Mouse (Mus musculus): ENCODE measurements around the gene Dkkl1. TPM values are rescaled to one million over a fixed set of nuclear protein-coding genes. Genes with fewer than 3 reads are reported as not detected.

Dkkl1 gene
- total and polyA plus RNA-seq, 3 experiments: 9.2 to 32.0 TPM; not detected in 1

DNA sequence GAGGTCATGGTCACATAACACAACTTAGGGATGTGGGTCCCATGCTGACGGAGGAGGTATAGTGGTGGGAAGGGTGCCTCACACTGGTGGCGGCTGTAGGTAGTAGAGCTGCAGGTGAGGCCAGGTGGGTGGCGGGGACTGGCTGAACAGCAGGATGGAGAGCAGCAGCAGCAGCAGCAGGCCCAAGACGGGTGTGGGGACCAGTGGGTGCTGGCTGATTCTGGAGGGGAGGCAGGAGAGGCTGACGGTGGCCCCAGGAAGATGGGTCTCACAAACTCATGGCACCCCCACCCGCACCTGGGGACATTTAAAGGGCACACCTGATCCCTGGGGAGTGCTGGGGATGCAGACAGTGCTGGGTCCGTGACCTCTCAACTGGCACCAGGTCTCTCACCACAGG lies 28.3 kb downstream of the Dkkl1 start:
- H3K4me3 ChIP-seq (ENCODE audit: control insufficient read depth in 1 of 2, insufficient read depth in 1 of 2, low read depth in 2 of 2, low read length in 2 of 2): no peak overlapping the region
- peaks cover 0 to 3% of the 10 kb centered on the region in 2 experiments; a peak in 2 of 4 replicates for H3K36me3 ChIP-seq (ENCODE audit: control insufficient read depth in 1 of 2, insufficient read depth in 2 of 2, low read length in 2 of 2)
- H3K27me3 ChIP-seq (ENCODE audit: control insufficient read depth in 1 of 2, insufficient read depth in 2 of 2, low read length in 2 of 2): no peaks in the 10 kb centered on the region
- H3K4me1 ChIP-seq (ENCODE audit: control insufficient read depth in 1 of 2, insufficient read depth in 2 of 2, low read length in 2 of 2): peaks cover 0 to 5% of the 10 kb centered on the region in 2 experiments; a peak in 2 of 4 replicates
- H3K79me2 ChIP-seq (ENCODE audit: control insufficient read depth, insufficient read depth, low read length, poor library complexity): no peaks in the 10 kb centered on the region
- TF ChIP-seq USF1 (IDR thresholded peaks at IDR 0.05; ENCODE audit: low read depth, low read length) (no peak), NRF1 (IDR thresholded peaks at IDR 0.05; ENCODE audit: insufficient read depth, low read depth, low read length, poor library complexity, severe bottlenecking) (no peak), MAZ (IDR thresholded peaks at IDR 0.05; ENCODE audit: low read depth, low read length) (no peak), ELF1 (IDR thresholded peaks at IDR 0.05; ENCODE audit: low read depth, low read length) (no peak), USF2 (IDR thresholded peaks at IDR 0.05; ENCODE audit: borderline replicate concordance in 1 of 2, insufficient read depth in 1 of 2, low read depth in 1 of 2, low read length in 2 of 2) (no peak)
- no peak overlapping the region for H3K9ac ChIP-seq (ENCODE audit: control insufficient read depth, low read depth, low read length, poor library complexity, severe bottlenecking)
- H3K9me3 ChIP-seq (replicated peaks; ENCODE audit: insufficient read depth, low read length): no peaks in the 10 kb centered on the region
- no peak for DNase-seq (ENCODE audit: low read depth, low spot score)
- no peak overlapping the region for H3K27ac ChIP-seq (ENCODE audit: control insufficient read depth, low read depth, low read length)

DNA sequence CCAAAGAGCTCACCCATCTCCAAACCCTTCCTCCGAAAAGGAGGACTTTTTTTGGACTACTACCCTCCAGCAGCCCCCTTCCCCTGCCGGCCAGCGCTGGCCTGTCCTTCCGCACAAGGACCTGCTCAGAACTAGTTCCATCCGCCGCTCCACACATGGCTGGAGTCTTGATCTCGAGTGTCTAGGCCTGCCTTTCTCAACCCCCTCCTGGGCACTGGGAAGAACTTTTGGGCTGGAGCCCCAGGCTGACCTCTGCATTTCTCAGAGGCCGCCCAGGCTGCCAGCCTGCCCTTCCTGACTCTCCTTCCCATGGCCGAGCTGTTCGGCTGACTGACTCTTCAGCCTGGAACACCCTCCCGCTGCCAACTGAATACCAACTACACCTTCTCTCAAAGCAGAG lies 29.3 kb downstream of the Dkkl1 start:
- Histone ChIP-seq H3K27me3 (ENCODE audit: control insufficient read depth in 1 of 2, insufficient read depth in 2 of 2, low read length in 2 of 2) (no peaks in the 10 kb centered on the region), H3K36me3 (ENCODE audit: control insufficient read depth in 1 of 2, insufficient read depth in 2 of 2, low read length in 2 of 2) (peaks cover 0 to 3% of the 10 kb centered on the region in 2 experiments; a peak in 2 of 4 replicates), H3K9me3 (replicated peaks; ENCODE audit: insufficient read depth, low read length) (no peaks in the 10 kb centered on the region), H3K9ac (ENCODE audit: control insufficient read depth, low read depth, low read length, poor library complexity, severe bottlenecking) (peak overlapping the region; percentile 74), H3K79me2 (ENCODE audit: control insufficient read depth, insufficient read depth, low read length, poor library complexity) (no peaks in the 10 kb centered on the region), H3K4me3 (ENCODE audit: control insufficient read depth in 1 of 2, insufficient read depth in 1 of 2, low read depth in 2 of 2, low read length in 2 of 2) (peak overlapping the region; percentile 36 to 48), H3K27ac (ENCODE audit: control insufficient read depth, low read depth, low read length) (no peak overlapping the region), H3K4me1 (ENCODE audit: control insufficient read depth in 1 of 2, insufficient read depth in 2 of 2, low read length in 2 of 2) (peaks cover 0 to 5% of the 10 kb centered on the region in 2 experiments; a peak in 2 of 4 replicates)
- DNase-seq (ENCODE audit: low read depth, low spot score): no peak
- TF ChIP-seq NELFE (IDR thresholded peaks at IDR 0.05; ENCODE audit: low read depth, low read length) (no peak), HCFC1 (IDR thresholded peaks at IDR 0.05; ENCODE audit: low read depth, low read length) (no peak), TAL1 (IDR thresholded peaks at IDR 0.05; ENCODE audit: low read length) (no peak), POLR2A (IDR thresholded peaks at IDR 0.05; ENCODE audit: control insufficient read depth in 1 of 2, insufficient read depth in 1 of 2, low read depth in 1 of 2, low read length in 2 of 2, poor library complexity in 1 of 2) (peak in 1 of 2 experiments; percentile 15; a peak in 1 of 4 replicates), JUND (IDR thresholded peaks at IDR 0.05; ENCODE audit: low read depth, low read length) (no peak)

GRCm38 (mm10) chr7:45182199-45182601 lies 29.7 kb downstream of the Dkkl1 start:
- H3K4me3 ChIP-seq (ENCODE audit: control insufficient read depth in 1 of 2, insufficient read depth in 1 of 2, low read depth in 2 of 2, low read length in 2 of 2): peak overlapping the region; percentile 53 to 54
- TF ChIP-seq CHD2 (IDR thresholded peaks at IDR 0.05; ENCODE audit: low read length) (no peak), MAFK (IDR thresholded peaks at IDR 0.05; ENCODE audit: borderline replicate concordance, low read depth, low read length) (no peak), TBP (IDR thresholded peaks at IDR 0.05; ENCODE audit: low read depth, low read length) (0 out of 2 replicates have a peak, but pooled peaks have one; percentile 46), UBTF (IDR thresholded peaks at IDR 0.05; ENCODE audit: borderline replicate concordance, insufficient read depth, low read depth, low read length) (no peak), USF2 (IDR thresholded peaks at IDR 0.05; ENCODE audit: borderline replicate concordance in 1 of 2, insufficient read depth in 1 of 2, low read depth in 1 of 2, low read length in 2 of 2) (no peak), MAX (IDR thresholded peaks at IDR 0.05; ENCODE audit: low read length) (peak; percentile 69), TCF12 (IDR thresholded peaks at IDR 0.05; ENCODE audit: low read depth, low read length) (peak; percentile 39), E2F4 (IDR thresholded peaks at IDR 0.05; ENCODE audit: borderline replicate concordance, low read depth, low read length) (peak; percentile 62; the same call in 1 of the 2 replicates), GATA1 (IDR thresholded peaks at IDR 0.05; ENCODE audit: low read depth, low read length) (no peak), POLR2AphosphoS2 (IDR thresholded peaks at IDR 0.05; ENCODE audit: low read length) (peak; percentile 54; the same call in 1 of the 2 replicates), EP300 (IDR thresholded peaks at IDR 0.05; ENCODE audit: low read depth in 1 of 2, low read length in 2 of 2) (no peak), CHD1 (IDR thresholded peaks at IDR 0.05; ENCODE audit: low read depth, low read length) (no peak), SIN3A (IDR thresholded peaks at IDR 0.05; ENCODE audit: low read length) (peak; percentile 69; the same call in 1 of the 2 replicates), RCOR1 (IDR thresholded peaks at IDR 0.05; ENCODE audit: low read depth, low read length) (no peak), MYC (IDR thresholded peaks at IDR 0.05; ENCODE audit: low read depth, low read length) (no peak), KAT2A (conservative IDR thresholded peaks at IDR 0.05; ENCODE audit: low read depth, low read length) (no peak), ZKSCAN1 (IDR thresholded peaks at IDR 0.05; ENCODE audit: low read depth, low read length) (no peak)

More at GRCm38 (mm10) chr7:45182199-45182601, 29.7 kb downstream of the Dkkl1 start:
- Histone ChIP-seq H3K9ac (ENCODE audit: control insufficient read depth, low read depth, low read length, poor library complexity, severe bottlenecking) (peak overlapping the region; percentile 74), H3K27me3 (ENCODE audit: control insufficient read depth in 1 of 2, insufficient read depth in 2 of 2, low read length in 2 of 2) (no peaks in the 10 kb centered on the region), H3K27ac (ENCODE audit: control insufficient read depth, low read depth, low read length) (no peak overlapping the region), H3K79me2 (ENCODE audit: control insufficient read depth, insufficient read depth, low read length, poor library complexity) (no peaks in the 10 kb centered on the region), H3K36me3 (ENCODE audit: control insufficient read depth in 1 of 2, insufficient read depth in 2 of 2, low read length in 2 of 2) (peaks cover 0 to 3% of the 10 kb centered on the region in 2 experiments; a peak in 2 of 4 replicates), H3K4me1 (ENCODE audit: control insufficient read depth in 1 of 2, insufficient read depth in 2 of 2, low read length in 2 of 2) (peaks cover 0 to 5% of the 10 kb centered on the region in 2 experiments; a peak in 2 of 4 replicates), H3K9me3 (replicated peaks; ENCODE audit: insufficient read depth, low read length) (no peaks in the 10 kb centered on the region)
- peak; percentile 97 for DNase-seq (ENCODE audit: low read depth, low spot score)
